In genomic region chr8:22013034-22013707, GRCm38 (mm10) we compare ENCODE assay signal across 10 mouse cellular contexts. TPM values are rescaled to one million over a fixed set of nuclear protein-coding genes. Genes with fewer than 3 reads are reported as not detected.
A peak's percentile ranks its signal among the peaks of the same experiment; 100 is the strongest.
DNase-seq lines count a peak whose midpoint lies in the region; ATAC-seq lines count a peak whose summit lies in the region.
"Had no signal": no experiment of that assay in that cellular context is flagged by ENCODE, and none has a peak within 500 bp of the region (broad histone marks: within the 10 kb centered on the region; RNA-seq: fewer than 3 reads in every experiment).

No protein-coding gene starts in this region.

- no peak overlapping the region for H3K27ac ChIP-seq in midbrain, embryonic 13.5 days
- H3K27ac ChIP-seq in midbrain, embryonic 14.5 days (replicated peaks; ENCODE audit: low read depth, low read length): no peak overlapping the region
- H3K27ac ChIP-seq in stomach, embryonic 14.5 days (ENCODE audit: low read length): no peak overlapping the region

- WGBS in midbrain, embryonic 13.5 days: 72% methylated on average over 24 of the region's 24 CpGs
- 84% methylated on average over 24 of the region's 24 CpGs for WGBS in midbrain, embryonic 14.5 days
- 83% methylated on average over 24 of the region's 24 CpGs for WGBS in stomach, embryonic 14.5 days

- peak; percentile 32; the same call in 1 of the 2 replicates for ATAC-seq in midbrain, embryonic 13.5 days
- ATAC-seq in midbrain, embryonic 14.5 days (ENCODE audit: low FRiP score, low TSS enrichment): no peak; the same call in 1 of the 2 replicates
- ATAC-seq in granulocyte monocyte progenitor cell, adult 5-6 weeks (replicated peaks; ENCODE audit: poor library complexity, severe bottlenecking): peak; percentile 74
- 0 out of 2 replicates have a peak, but pooled peaks have one; percentile 44 for ATAC-seq in stomach, embryonic 14.5 days (ENCODE audit: insufficient number of reproducible peaks, insufficient read depth, low FRiP score, low read depth)

- H3K4me3 ChIP-seq in midbrain, embryonic 13.5 days (replicated peaks): no peak overlapping the region
- H3K4me3 ChIP-seq in midbrain, embryonic 14.5 days (replicated peaks; ENCODE audit: low read depth, low read length): no peak overlapping the region
- H3K4me3 ChIP-seq in stomach, embryonic 14.5 days (ENCODE audit: low read depth, low read length): no peak overlapping the region

- H3K27me3 ChIP-seq in midbrain, embryonic 13.5 days: no peaks in the 10 kb centered on the region
- H3K27me3 ChIP-seq in midbrain, embryonic 14.5 days (ENCODE audit: control insufficient read depth, insufficient read depth, low read length): no peaks in the 10 kb centered on the region
- H3K27me3 ChIP-seq in stomach, embryonic 14.5 days (ENCODE audit: control insufficient read depth, insufficient read depth, low read length): no peaks in the 10 kb centered on the region

- no peaks in the 10 kb centered on the region for H3K36me3 ChIP-seq in midbrain, embryonic 13.5 days
- no peaks in the 10 kb centered on the region for H3K36me3 ChIP-seq in midbrain, embryonic 14.5 days (ENCODE audit: control insufficient read depth, insufficient read depth, low read length)
- H3K36me3 ChIP-seq in stomach, embryonic 14.5 days (ENCODE audit: control insufficient read depth, insufficient read depth, low read length): no peaks in the 10 kb centered on the region

- H3K4me1 ChIP-seq in midbrain, embryonic 13.5 days (replicated peaks): no peaks in the 10 kb centered on the region
- H3K4me1 ChIP-seq in midbrain, embryonic 14.5 days (ENCODE audit: control insufficient read depth, insufficient read depth, low read length): no peaks in the 10 kb centered on the region
- H3K4me1 ChIP-seq in stomach, embryonic 14.5 days (ENCODE audit: control insufficient read depth, insufficient read depth, low read length): no peaks in the 10 kb centered on the region

- no peak overlapping the region for H3K9ac ChIP-seq in midbrain, embryonic 13.5 days (replicated peaks)
- H3K9ac ChIP-seq in midbrain, embryonic 14.5 days (replicated peaks; ENCODE audit: low read length): no peak overlapping the region
- no peak overlapping the region for H3K9ac ChIP-seq in stomach, embryonic 14.5 days (replicated peaks; ENCODE audit: low read depth, low read length)

- H3K9me3 ChIP-seq in midbrain, embryonic 13.5 days: no peaks in the 10 kb centered on the region
- H3K9me3 ChIP-seq in midbrain, embryonic 14.5 days (ENCODE audit: control insufficient read depth, low read length): no peaks in the 10 kb centered on the region
- H3K9me3 ChIP-seq in stomach, embryonic 14.5 days (ENCODE audit: control insufficient read depth, low read depth, low read length): no peaks in the 10 kb centered on the region

- no peak overlapping the region for H3K4me2 ChIP-seq in midbrain, embryonic 13.5 days (replicated peaks)
- H3K4me2 ChIP-seq in midbrain, embryonic 14.5 days (ENCODE audit: low read length): no peak overlapping the region
- H3K4me2 ChIP-seq in stomach, embryonic 14.5 days (replicated peaks; ENCODE audit: low read depth, low read length): no peak overlapping the region

- intact Hi-C loops in gastrocnemius, postnatal 36 days (cut with DNase I): no loop called here

- DNase-seq in midbrain, embryonic 14.5 days: no peak
- peak; percentile 33 for DNase-seq in embryo, embryonic 10 days (ENCODE audit: low spot score)
- no peak for DNase-seq in left cerebral cortex, adult 9 months (ENCODE audit: low spot score in 2 of 2)
- DNase-seq in gastrocnemius, postnatal 36 days: no peak
- DNase-seq: lung, postnatal 36 days had no signal

RNA-seq across cellular contexts. Expression of gene Ccdc70, which starts 43.6 kb away (rescaled TPM):
- not detected in 2 replicates for polyA plus RNA-seq in midbrain, embryonic 13.5 days (2015; fragmentation: Nextera tagmentation; extraction: Ambion mirVana)
- polyA plus RNA-seq in midbrain, embryonic 14.5 days (2014; fragmentation: Nextera tagmentation; extraction: Ambion mirVana): not detected in 2 replicates
- not detected in 2 replicates for total RNA-seq in granulocyte monocyte progenitor cell, adult 5-6 weeks (2014; fragmentation: Nextera tagmentation)
- not detected in 2 replicates for total RNA-seq in granulocyte monocyte progenitor cell, adult 5-6 weeks (2017)
- not detected in 2 replicates for polyA plus RNA-seq in stomach, embryonic 14.5 days (2014; fragmentation: Nextera tagmentation; extraction: Ambion mirVana)
- not detected for total RNA-seq in gastrocnemius, postnatal 36 days (2021)
- total RNA-seq: layer of hippocampus, postnatal 14 days had no signal
- polyA plus RNA-seq: heart, postnatal 0 days had no signal

RNA-seq across cellular contexts. Expression of gene Atp7b, which starts 46.9 kb away (rescaled TPM):
- polyA plus RNA-seq in midbrain, embryonic 13.5 days (2015; fragmentation: Nextera tagmentation; extraction: Ambion mirVana): 1.4 and 1.5 TPM in 2 replicates
- polyA plus RNA-seq in midbrain, embryonic 14.5 days (2014; fragmentation: Nextera tagmentation; extraction: Ambion mirVana): 1.5 TPM in 2 replicates
- total RNA-seq in granulocyte monocyte progenitor cell, adult 5-6 weeks (2014; fragmentation: Nextera tagmentation): 0.32 and 0.53 TPM in 2 replicates
- 0.22 and 0.31 TPM in 2 replicates for total RNA-seq in granulocyte monocyte progenitor cell, adult 5-6 weeks (2017)
- polyA plus RNA-seq in stomach, embryonic 14.5 days (2014; fragmentation: Nextera tagmentation; extraction: Ambion mirVana): 8.1 and 10.0 TPM in 2 replicates
- under 1 TPM in 1 of 2 experiments, not detected in 1; 0.05 TPM for total RNA-seq in gastrocnemius, postnatal 36 days (2021)

RNA-seq across cellular contexts. Expression of gene Alg11, which starts 47.4 kb away (rescaled TPM):
- 37.1 and 38.4 TPM in 2 replicates for polyA plus RNA-seq in midbrain, embryonic 13.5 days (2015; fragmentation: Nextera tagmentation; extraction: Ambion mirVana)
- polyA plus RNA-seq in midbrain, embryonic 14.5 days (2014; fragmentation: Nextera tagmentation; extraction: Ambion mirVana): 27.0 and 37.3 TPM in 2 replicates
- total RNA-seq in granulocyte monocyte progenitor cell, adult 5-6 weeks (2014; fragmentation: Nextera tagmentation): 9.6 and 11.4 TPM in 2 replicates
- 13.5 and 19.4 TPM in 2 replicates for total RNA-seq in granulocyte monocyte progenitor cell, adult 5-6 weeks (2017)
- 37.0 and 40.3 TPM in 2 replicates for polyA plus RNA-seq in stomach, embryonic 14.5 days (2014; fragmentation: Nextera tagmentation; extraction: Ambion mirVana)
- total RNA-seq in gastrocnemius, postnatal 36 days (2021): 1 to 10 TPM; 4.9 to 6.6 TPM

RNA-seq across cellular contexts. Expression of gene Fam90a1a, which starts 54.7 kb away (rescaled TPM):
- polyA plus RNA-seq in midbrain, embryonic 13.5 days (2015; fragmentation: Nextera tagmentation; extraction: Ambion mirVana): not detected in 2 replicates
- polyA plus RNA-seq in midbrain, embryonic 14.5 days (2014; fragmentation: Nextera tagmentation; extraction: Ambion mirVana): not detected in 2 replicates
- not detected in 2 replicates for total RNA-seq in granulocyte monocyte progenitor cell, adult 5-6 weeks (2014; fragmentation: Nextera tagmentation)
- total RNA-seq in granulocyte monocyte progenitor cell, adult 5-6 weeks (2017): not detected in 2 replicates
- not detected in 2 replicates for polyA plus RNA-seq in stomach, embryonic 14.5 days (2014; fragmentation: Nextera tagmentation; extraction: Ambion mirVana)
- total RNA-seq in gastrocnemius, postnatal 36 days (2021): not detected
- total RNA-seq: layer of hippocampus, postnatal 14 days had no signal
- polyA plus RNA-seq: heart, postnatal 0 days had no signal
